Mouse (Mus musculus): Measurements from ENCODE around the gene Vasp. TPM values are rescaled to one million over a fixed set of nuclear protein-coding genes. Genes with fewer than 3 reads are reported as not detected.

Vasp gene
- polyA plus RNA-seq, 1 experiment, result 161 TPM

DNA sequence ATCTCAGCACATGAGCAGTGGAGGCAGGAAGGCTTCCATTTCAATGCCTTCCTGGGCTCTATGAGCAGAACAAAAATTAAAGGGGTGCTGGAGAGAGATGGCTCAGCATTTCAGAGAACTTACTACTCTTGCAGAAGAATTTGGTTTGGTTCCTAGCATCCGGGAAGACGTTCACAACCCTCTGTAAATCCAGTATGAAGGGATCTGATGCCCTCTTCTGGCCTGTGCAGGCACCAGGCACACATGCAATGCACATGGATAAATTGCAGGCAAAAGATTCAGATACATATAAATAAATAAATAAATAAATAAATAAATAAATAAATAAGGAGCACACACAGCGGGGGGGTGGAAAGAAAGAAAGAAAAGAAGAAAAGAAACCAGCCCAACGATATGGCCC, 4.6 kb upstream of the Vasp start:
- Histone ChIP-seq H3K4me3 (ENCODE audit: insufficient read depth, low read length) (no peak overlapping the region), H3K4me1 (ENCODE audit: control insufficient read depth, insufficient read depth, low read length) (no peaks in the 10 kb centered on the region), H3K27ac (ENCODE audit: insufficient read depth, low read length) (no peak overlapping the region)
- peak; percentile 29; the same call in 1 of the 2 replicates for TF ChIP-seq CTCF (IDR thresholded peaks at IDR 0.05; ENCODE audit: borderline replicate concordance, insufficient read depth, low read length)
- TF ChIP-seq POLR2A (IDR thresholded peaks at IDR 0.05; ENCODE audit: low read depth, low read length), result no peak

DNA sequence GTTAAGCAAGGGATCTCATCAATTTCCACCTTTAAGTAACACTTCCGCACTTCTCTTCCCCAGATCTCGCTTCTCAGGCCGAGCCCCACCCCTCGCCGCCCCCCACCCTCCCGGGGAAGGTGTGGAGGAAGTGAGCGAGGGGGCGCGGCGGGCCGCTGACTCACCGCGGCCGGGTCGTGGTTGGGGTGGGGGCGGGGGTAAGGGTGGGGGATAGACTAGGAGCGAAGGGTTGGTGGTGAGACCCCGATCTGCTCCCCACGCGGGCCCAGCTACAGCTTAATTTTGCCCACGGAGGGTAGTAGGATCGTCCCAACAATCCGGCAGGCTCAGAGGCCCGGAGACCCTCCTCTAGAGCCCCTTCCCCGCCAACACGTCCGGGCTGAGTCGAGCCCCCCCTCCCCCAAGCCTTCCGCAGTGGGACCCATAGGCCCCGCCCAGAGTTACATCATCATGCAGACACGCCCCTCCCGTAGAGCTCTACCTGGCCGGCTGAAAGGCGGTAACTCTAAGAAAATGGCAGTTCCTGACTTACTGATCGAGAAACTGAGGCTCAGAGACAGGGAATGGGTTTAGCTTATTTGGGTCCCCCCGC, 652 bp upstream of the Vasp start:
- TF ChIP-seq CTCF (IDR thresholded peaks at IDR 0.05; ENCODE audit: borderline replicate concordance, insufficient read depth, low read length) (no peak), POLR2A (IDR thresholded peaks at IDR 0.05; ENCODE audit: low read depth, low read length) (peak; percentile 39)
- peaks cover 12% of the 10 kb centered on the region; the same call in 1 of the 2 replicates for H3K4me1 ChIP-seq (ENCODE audit: control insufficient read depth, insufficient read depth, low read length)
- peak overlapping the region; percentile 93 for H3K27ac ChIP-seq (ENCODE audit: insufficient read depth, low read length)
- H3K4me3 ChIP-seq (ENCODE audit: insufficient read depth, low read length), result peak overlapping the region; percentile 98

DNA sequence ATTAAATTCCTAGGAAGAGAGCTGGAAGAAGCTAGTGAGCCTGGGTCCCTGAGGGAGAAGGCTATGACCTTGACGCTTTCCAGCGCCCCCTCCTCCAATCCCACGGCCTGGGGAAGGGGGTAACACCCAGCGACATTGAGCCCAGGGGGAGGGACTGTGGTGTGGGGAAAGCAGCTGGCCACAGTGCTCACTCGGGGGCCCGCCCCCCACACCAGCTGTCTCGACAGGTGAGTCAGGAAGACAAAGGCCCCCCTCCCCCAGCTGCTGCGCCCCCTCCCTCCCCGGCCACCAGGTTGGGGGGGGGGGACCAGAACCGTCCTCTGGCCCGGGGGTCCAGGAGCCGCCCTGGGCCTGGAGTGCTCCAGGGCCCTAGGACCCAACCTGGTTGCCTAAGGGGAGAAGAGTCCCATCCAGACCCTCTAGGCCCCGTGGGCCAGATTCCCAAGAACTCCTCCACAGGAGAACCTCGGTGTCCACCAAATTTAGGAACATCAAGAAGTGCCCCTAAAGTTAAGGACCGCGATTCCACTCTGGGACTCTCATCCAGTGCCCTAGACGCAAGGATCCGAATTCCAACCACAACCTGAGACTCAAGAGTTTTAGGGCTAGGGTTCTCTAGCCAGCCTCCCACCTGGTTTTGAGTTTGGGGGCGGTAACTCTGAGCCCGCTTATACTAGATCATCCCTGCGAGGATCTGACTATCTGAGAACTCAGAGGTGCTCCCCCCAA, 944 bp downstream of the Vasp start:
- H3K27ac ChIP-seq (ENCODE audit: insufficient read depth, low read length), result peak overlapping the region; percentile 93
- H3K4me3 ChIP-seq (ENCODE audit: insufficient read depth, low read length), result peak overlapping the region; percentile 98
- peaks cover 19% of the 10 kb centered on the region for H3K4me1 ChIP-seq (ENCODE audit: control insufficient read depth, insufficient read depth, low read length)
- TF ChIP-seq POLR2A (IDR thresholded peaks at IDR 0.05; ENCODE audit: low read depth, low read length) (0 out of 2 replicates have a peak, but pooled peaks have one; percentile 30), CTCF (IDR thresholded peaks at IDR 0.05; ENCODE audit: borderline replicate concordance, insufficient read depth, low read length) (no peak)

DNA sequence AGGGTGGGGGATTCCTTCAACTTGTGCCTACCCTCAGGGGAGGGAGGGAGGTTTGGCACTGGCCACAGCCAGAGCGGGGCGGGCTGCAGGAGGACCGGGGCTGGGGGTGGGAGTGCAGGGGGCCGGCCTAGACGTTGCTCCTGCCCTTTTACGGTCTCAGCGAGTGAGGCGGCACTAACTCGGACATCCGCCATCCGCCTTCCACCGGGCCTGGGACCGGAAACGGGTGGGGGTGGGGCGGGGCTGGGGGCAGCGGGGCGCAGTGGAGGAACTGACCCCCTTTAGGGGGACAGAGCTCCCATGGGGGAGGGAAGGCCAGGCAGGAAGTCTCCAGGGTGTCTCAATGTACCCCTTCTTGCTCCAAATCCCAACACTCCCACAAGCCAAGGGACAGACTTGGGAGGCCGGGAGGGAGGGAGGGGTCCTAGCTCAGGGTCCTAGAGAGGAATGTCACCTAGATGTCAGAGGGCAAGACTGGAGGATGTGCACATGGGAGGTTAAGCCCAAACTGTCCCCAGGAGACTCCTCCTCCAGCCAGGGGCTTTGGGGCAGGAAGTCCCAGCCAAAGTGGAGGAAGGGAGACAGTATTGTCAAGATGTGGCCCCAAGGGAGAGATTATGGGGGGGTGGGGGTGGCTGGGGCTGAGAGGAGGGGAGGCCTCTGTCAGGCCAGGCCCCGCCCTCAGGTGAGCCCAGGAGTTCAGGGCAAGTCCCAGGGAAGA, 1.7 kb downstream of the Vasp start:
- TF ChIP-seq POLR2A (IDR thresholded peaks at IDR 0.05; ENCODE audit: low read depth, low read length) (peak; percentile 47), CTCF (IDR thresholded peaks at IDR 0.05; ENCODE audit: borderline replicate concordance, insufficient read depth, low read length) (no peak)
- Histone ChIP-seq H3K27ac (ENCODE audit: insufficient read depth, low read length) (peak overlapping the region; percentile 93), H3K4me3 (ENCODE audit: insufficient read depth, low read length) (peak overlapping the region; percentile 98), H3K4me1 (ENCODE audit: control insufficient read depth, insufficient read depth, low read length) (peaks cover 20% of the 10 kb centered on the region)

DNA sequence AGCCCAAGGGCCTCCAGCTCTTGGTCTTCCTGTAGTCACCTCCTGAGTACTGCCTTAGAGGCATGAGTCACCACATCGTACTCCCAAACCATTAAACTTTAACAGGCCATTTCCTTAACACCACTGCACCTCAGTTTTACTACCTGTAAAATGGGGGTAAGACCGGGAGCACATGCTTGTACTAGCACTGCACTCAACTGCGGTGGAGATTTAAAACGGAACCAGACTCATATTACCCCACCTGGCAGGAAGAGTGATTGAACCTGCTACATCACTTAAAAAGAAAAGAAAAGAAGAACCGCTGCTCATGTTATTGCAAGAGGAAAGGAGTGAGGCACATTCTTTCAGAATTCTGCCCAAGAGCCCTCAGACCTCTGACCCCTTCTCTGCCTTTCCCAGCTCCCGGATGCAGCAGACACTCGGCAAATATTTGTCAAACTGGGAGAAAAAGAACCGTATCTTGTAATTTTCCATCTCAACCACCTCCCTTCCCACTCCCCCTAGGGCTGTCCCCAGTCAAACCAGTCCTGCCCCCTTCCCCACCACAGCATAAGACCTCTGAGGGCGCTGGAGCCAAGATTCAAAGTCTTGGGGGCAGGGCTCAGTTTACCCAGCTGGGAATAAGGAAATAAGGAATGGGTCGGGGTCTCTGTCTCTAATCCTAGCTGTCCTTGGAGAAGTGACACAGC, 2.5 kb downstream of the Vasp start:
- Histone ChIP-seq H3K27ac (ENCODE audit: insufficient read depth, low read length) (peak overlapping the region; percentile 90), H3K4me1 (ENCODE audit: control insufficient read depth, insufficient read depth, low read length) (peaks cover 20% of the 10 kb centered on the region), H3K4me3 (ENCODE audit: insufficient read depth, low read length) (peak overlapping the region; percentile 60)
- no peak; the same call in 1 of the 2 replicates for TF ChIP-seq POLR2A (IDR thresholded peaks at IDR 0.05; ENCODE audit: low read depth, low read length)
- TF ChIP-seq CTCF (IDR thresholded peaks at IDR 0.05; ENCODE audit: borderline replicate concordance, insufficient read depth, low read length), result no peak

DNA sequence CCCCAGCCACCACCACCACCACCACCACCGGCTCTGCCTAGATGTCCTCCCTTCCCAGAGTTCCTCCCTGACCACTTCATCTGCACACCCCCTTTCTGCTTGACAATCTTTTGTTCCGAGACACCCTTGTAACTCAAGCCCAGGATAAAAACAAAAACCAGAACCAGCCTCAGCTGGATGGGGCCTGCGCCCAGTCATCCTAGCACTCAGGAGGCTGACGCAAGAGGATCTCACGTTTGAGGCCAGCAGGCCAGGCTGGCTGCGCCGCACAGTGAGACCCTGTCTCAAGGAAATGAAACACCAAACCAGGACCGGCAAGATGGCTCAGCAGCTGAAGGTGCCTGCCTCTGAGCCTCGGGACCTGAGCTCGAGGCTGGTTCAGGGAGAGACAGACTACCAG, 4.6 kb downstream of the Vasp start:
- no peak overlapping the region for H3K4me3 ChIP-seq (ENCODE audit: insufficient read depth, low read length)

DNA sequence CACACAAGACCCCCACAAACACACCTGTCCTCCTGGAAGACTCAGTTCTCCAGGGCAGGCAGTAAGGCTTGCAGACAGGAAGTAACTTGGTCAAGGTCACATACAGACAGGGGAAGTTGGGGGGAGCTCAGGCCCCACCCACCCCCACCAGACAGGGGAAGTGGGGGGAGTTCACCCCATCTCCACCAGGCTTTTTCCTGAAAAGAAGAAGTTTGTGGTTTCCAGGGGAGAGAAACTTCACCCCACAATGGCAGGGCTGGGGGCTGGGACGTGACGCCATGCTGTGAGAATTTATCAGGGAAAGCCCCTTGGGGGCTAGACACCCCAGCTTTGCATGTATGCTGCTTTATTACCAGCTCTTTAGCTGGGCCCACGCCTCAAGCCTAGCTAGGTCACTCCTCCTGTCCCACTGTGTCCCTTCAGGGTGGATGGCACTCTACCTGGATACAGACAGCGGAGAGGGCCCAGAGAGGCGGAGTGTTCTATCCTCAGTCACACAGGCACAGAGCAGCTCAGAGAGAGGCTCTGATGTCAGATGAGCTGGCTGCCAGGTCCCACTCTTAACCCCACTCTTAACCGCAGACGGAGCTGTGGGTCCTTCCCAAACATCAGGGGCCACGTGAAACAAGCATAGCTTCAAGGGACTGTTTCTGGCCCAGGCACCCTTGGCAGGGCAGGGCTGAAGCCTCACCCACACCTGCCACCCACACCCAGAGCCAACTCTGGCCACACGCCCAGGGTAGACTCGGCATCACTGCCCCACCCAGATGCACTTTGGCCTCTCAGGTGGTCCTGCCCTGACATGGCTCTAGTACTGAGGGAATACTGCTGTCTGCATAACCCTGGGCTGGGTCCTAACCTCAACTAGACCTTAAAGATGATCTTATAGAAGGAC, 5.4 kb downstream of the Vasp start:
- Histone ChIP-seq H3K27ac (ENCODE audit: insufficient read depth, low read length) (no peak overlapping the region), H3K4me3 (ENCODE audit: insufficient read depth, low read length) (no peak overlapping the region), H3K4me1 (ENCODE audit: control insufficient read depth, insufficient read depth, low read length) (peaks cover 20% of the 10 kb centered on the region)
- TF ChIP-seq CTCF (IDR thresholded peaks at IDR 0.05; ENCODE audit: borderline replicate concordance, insufficient read depth, low read length), result no peak
- TF ChIP-seq POLR2A (IDR thresholded peaks at IDR 0.05; ENCODE audit: low read depth, low read length), result no peak

More for the DNA sequence above, 4.6 kb downstream of the Vasp start:
- TF ChIP-seq POLR2A (IDR thresholded peaks at IDR 0.05; ENCODE audit: low read depth, low read length) (no peak), CTCF (IDR thresholded peaks at IDR 0.05; ENCODE audit: borderline replicate concordance, insufficient read depth, low read length) (no peak)
- no peak overlapping the region for H3K27ac ChIP-seq (ENCODE audit: insufficient read depth, low read length)
- peaks cover 20% of the 10 kb centered on the region for H3K4me1 ChIP-seq (ENCODE audit: control insufficient read depth, insufficient read depth, low read length)

DNA sequence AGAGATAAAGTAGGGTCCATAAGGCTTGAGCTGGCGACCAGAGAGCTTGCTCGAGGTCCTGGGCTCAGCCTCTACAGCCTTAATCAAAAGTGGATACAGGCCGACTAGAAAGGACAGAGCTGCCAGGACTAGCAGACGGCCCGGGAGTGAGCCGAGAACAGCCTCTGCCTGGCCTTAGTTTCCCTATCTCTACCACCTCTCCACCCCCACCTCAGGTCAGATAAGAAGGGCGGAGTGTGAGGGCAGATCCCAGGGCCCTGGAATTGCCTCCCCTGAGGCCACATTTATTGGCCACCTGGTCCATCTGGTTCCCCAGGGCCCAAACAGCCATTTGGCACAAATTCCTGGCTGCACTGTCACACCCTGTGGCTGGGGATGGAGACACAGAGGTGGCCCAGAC, 6.5 kb downstream of the Vasp start:
- Histone ChIP-seq H3K27ac (ENCODE audit: insufficient read depth, low read length) (no peak overlapping the region), H3K4me1 (ENCODE audit: control insufficient read depth, insufficient read depth, low read length) (peaks cover 20% of the 10 kb centered on the region), H3K4me3 (ENCODE audit: insufficient read depth, low read length) (no peak overlapping the region)
- TF ChIP-seq CTCF (IDR thresholded peaks at IDR 0.05; ENCODE audit: borderline replicate concordance, insufficient read depth, low read length) (no peak), POLR2A (IDR thresholded peaks at IDR 0.05; ENCODE audit: low read depth, low read length) (no peak)
